Mouse (Mus musculus) liver, adult 2 months (tissue): Measurements from ENCODE around the gene Krt33a.

Source experiments
- CTCF ChIP-seq: fragments of 200-500 bp; IDR thresholded peaks from 2 replicates; pipeline ENCODE4 v1.5.1; 2011; ENCODE audit warnings: low read depth, low read length, control low read depth
- POLR2A ChIP-seq: fragments of 200-500 bp; IDR thresholded peaks from 2 replicates; pipeline ENCODE4 v1.6.1; 2011; ENCODE audit warnings: low read length, control low read depth; ENCODE audit not compliant: insufficient read depth; ENCODE audit errors: extremely low read depth

DNA sequence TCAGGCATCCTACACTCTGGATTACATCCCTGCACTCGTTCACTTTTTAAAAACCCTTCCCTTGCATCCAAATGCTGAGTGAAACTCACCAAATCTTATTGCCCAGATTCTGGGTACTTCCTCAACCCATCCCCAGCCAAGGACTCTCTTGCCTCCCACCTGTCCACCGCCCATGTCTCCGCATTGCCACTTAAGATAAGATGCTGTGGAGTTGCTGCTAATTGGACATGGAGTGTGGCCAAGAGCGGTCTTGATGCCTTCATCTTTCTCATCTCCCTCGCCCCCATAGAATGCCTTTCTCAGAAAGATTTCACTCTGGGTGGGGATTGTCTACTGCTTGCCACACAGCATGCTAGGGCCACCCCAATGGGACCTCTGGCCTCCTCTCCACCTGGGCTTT lies 7.7 kb downstream of the Krt33a start:
- TF ChIP-seq CTCF (no peak), POLR2A (no peak)
